Mouse (Mus musculus) lung, postnatal 36 days (tissue): ENCODE results near the gene Sprr2h.

ENCODE experiments used
- DNase-seq: peaks from one replicate; pipeline ENCODE4 v3.0.0; 2022; ENCODE audit warnings: mixed read lengths

Sprr2h gene

GRCm38 (mm10) chr3:92385385-92385784 is at the start of gene Sprr2h:
Sprr2h (plus strand) TSS chr3:92385685.
- DNase-seq: no peak

GRCm38 (mm10) chr3:92336278-92336677 is 49.2 kb upstream of the Sprr2h start:
- no peak for DNase-seq

GRCm38 (mm10) chr3:92338840-92339239 is 46.6 kb upstream of the Sprr2h start, which contains the start of gene Sprr2d:
Sprr2d (plus strand) TSS chr3:92339140.
- DNase-seq: no peak

GRCm38 (mm10) chr3:92351843-92352242 is 33.6 kb upstream of the Sprr2h start, which contains the start of gene Sprr2e:
Sprr2e (plus strand) TSS chr3:92352143.
- no peak for DNase-seq

GRCm38 (mm10) chr3:92361619-92362018 is 23.9 kb upstream of the Sprr2h start:
- DNase-seq: no peak

DNA sequence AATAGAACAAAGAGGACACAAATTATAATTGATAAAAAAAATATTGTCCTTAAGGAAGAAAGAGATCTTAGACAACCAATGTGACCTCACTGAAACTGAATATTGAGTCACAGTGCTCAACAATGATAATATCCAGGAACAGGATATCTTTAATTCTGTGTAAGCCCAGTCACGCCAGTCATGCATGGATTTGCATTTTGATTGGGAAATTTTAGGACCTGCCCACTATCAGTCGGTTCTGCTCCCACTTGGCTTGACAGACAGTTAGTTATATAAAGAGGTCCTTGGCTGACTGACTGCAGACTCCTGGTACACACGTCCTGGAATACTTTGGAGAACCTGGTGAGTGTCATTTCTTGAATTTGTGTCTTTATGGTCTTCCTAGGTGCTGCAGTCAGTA is 20.6 kb upstream of the Sprr2h start, which contains the start of gene Sprr2f:
Gene Sprr2f, plus strand, starts transcription at position 301 of the 400 bp plus-strand sequence.
- DNase-seq: no peak

DNA sequence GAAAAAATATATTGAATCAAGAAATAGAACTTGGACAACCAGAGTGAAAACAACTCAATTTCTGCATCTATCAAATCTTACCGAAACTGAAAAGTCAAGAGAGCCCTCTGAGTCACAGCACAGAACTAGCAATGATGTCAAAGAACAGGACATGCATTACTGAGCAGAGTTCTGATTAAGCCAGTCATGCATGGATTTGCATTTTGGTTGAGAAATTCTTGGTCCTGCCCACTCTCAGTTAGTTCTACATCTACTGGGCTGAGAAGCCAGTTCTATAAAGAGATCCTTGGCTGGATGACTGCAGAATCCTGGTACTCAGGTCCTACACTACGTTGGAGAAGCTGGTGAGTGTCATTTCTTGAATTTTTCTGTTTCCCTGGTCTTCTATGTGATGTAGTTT is 11.9 kb upstream of the Sprr2h start:
- no peak for DNase-seq

DNA sequence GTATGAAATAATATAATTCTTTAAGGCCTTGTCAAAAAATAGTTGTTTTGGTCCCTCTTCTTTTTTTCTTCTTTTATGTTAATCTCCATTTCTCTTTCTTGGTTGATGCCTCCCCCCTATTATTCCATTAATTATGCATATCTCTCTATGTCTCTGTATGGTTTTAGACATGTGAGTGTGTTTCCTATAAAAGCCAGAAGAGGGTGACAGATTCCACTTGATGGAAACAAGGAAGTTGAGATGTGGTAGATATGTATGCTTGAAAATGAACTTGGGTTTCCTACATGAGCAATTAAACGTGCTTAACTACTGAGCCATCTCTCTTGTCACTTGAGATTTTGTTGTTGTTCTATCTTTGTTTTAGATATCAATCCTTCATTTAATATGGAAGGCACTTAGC is 8.8 kb downstream of the Sprr2h start:
- no peak for DNase-seq

DNA sequence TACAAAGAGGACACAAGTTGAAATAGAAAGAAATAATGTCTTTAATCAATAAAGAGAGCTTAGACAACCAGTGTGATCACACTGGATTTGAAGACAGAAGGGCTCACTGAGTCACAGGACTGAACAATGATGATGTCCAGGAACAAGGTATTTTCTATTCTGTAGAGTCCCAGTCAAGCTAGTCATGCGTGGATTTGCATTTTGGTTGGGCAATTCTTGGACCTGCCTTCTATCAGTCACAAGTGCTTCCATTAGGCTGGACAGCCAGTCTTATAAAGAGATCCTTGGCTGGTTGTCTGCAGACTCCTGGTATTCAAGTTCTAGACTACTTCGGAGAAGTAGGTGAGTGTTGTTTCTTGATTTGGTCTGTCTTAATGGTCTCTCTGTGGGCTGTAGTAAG is 22.2 kb downstream of the Sprr2h start, which contains the start of gene Sprr2i:
Gene Sprr2i, plus strand, starts transcription at position 301 of the 400 bp plus-strand sequence.
- no peak for DNase-seq

DNA sequence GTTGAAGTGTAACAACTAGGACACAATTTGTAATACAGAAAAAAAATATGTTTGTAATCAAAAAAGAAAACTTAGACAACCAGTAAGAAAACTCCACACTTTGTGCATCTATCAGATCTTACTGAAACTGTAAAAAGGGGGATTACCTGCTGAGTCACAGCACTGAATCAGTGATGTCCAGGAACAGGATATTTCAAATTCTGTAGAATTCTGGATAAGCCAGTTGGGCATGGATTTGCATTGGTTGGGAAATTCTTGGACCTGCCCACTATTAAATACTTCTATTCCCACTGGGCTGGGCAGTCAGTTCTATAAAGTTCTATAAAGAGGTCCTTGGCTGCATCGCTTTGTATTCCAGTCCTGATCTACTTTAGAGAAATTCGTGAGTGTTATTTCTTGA is 32.3 kb downstream of the Sprr2h start, which contains the start of gene Sprr2j-ps:
Gene Sprr2j-ps, plus strand, starts transcription at position 301 of the 400 bp plus-strand sequence.
- no peak for DNase-seq

- DNase-seq: no peak
Measured at GRCm38 (mm10) chr3:92429323-92429722, 43.8 kb downstream of the Sprr2h start, which contains the start of gene Gm9774. Gm9774 (minus strand) TSS chr3:92429423.

- no peak for DNase-seq
Measured at GRCm38 (mm10) chr3:92432282-92432681, 46.8 kb downstream of the Sprr2h start, which contains the start of gene Sprr2k. Sprr2k (plus strand) TSS chr3:92432582.
